Mouse (Mus musculus) spleen, adult 12 weeks (tissue): ENCODE measurements around the gene Tigd4.

ENCODE experiments used
- DNase-seq: peaks from one replicate; pipeline ENCODE4 v3.0.0; 2022; ENCODE audit warnings: low spot score

The Tigd4 gene

GRCm38 (mm10) chr3:84615050-84615855 is 21.9 kb downstream of the Tigd4 start:
- no peak for DNase-seq

GRCm38 (mm10) chr3:84615856-84616225 is 22.5 kb downstream of the Tigd4 start:
- DNase-seq = no peak

- DNase-seq = no peak
These were observed 25.3 kb downstream of the Tigd4 start for GRCm38 (mm10) chr3:84618627-84619026.

GRCm38 (mm10) chr3:84619056-84619455 is 25.7 kb downstream of the Tigd4 start:
- DNase-seq = no peak

GRCm38 (mm10) chr3:84619725-84620124 is 26.4 kb downstream of the Tigd4 start:
- no peak for DNase-seq

GRCm38 (mm10) chr3:84622026-84622425 is 28.7 kb downstream of the Tigd4 start:
- no peak for DNase-seq

GRCm38 (mm10) chr3:84631586-84631985 is 38.2 kb downstream of the Tigd4 start:
- DNase-seq = no peak

GRCm38 (mm10) chr3:84637095-84637494 is 43.7 kb downstream of the Tigd4 start:
- DNase-seq = no peak

- DNase-seq = no peak
These were observed 44.7 kb downstream of the Tigd4 start for GRCm38 (mm10) chr3:84637890-84638578.

GRCm38 (mm10) chr3:84638858-84639257 is 45.5 kb downstream of the Tigd4 start:
- DNase-seq = no peak

- DNase-seq = no peak
These were observed 46.6 kb downstream of the Tigd4 start for GRCm38 (mm10) chr3:84639767-84640500.

GRCm38 (mm10) chr3:84640536-84640935 is 47.2 kb downstream of the Tigd4 start:
- DNase-seq = no peak

- DNase-seq = no peak
These were observed 48.0 kb downstream of the Tigd4 start for GRCm38 (mm10) chr3:84641391-84641790.

- DNase-seq = no peak
These were observed 49.6 kb downstream of the Tigd4 start for GRCm38 (mm10) chr3:84642942-84643341.

- no peak for DNase-seq
These were observed 52.0 kb downstream of the Tigd4 start for GRCm38 (mm10) chr3:84645156-84646006.

GRCm38 (mm10) chr3:84646007-84646290 is 52.6 kb downstream of the Tigd4 start:
- DNase-seq = no peak

GRCm38 (mm10) chr3:84646331-84646845 is 53.0 kb downstream of the Tigd4 start:
- DNase-seq = no peak
